Mouse (Mus musculus): Measurements from ENCODE around the gene Gabrr1. TPM values are rescaled to one million over a fixed set of nuclear protein-coding genes. Genes with fewer than 3 reads are reported as not detected.
"Not testable (repeated sequence)": the region's sequence is repeated elsewhere in the genome, so short reads cannot be mapped to it uniquely, and the experiment has no call there.

Gabrr1 gene
- total and polyA plus RNA-seq, 3 experiments: 0.05 TPM; not detected in 2

- peak; percentile 21 for DNase-seq (ENCODE audit: low spot score)
- H3K36me3 ChIP-seq (replicated peaks); ATAC-seq (ENCODE audit: extremely low read depth, insufficient number of reproducible peaks, low FRiP score, poor library complexity, severe bottlenecking); H3K4me3 ChIP-seq (ENCODE audit: low read depth, low read length); H3K4me1 ChIP-seq (ENCODE audit: insufficient read depth, low read depth, low read length); H3K9me3 ChIP-seq (replicated peaks): not testable (repeated sequence)
- peaks cover 10% of the 10 kb centered on the region; the same call in 1 of the 2 replicates for H3K27me3 ChIP-seq (ENCODE audit: insufficient read depth, low read length)
- 0 out of 2 replicates have a peak, but pooled peaks have one; percentile 10 for TF ChIP-seq CTCF (IDR thresholded peaks at IDR 0.05; ENCODE audit: low read depth, low read length)
Measured at GRCm38 (mm10) chr4:33119118-33119517, 13.2 kb upstream of the Gabrr1 start.

- TF ChIP-seq CTCF (IDR thresholded peaks at IDR 0.05; ENCODE audit: low read depth, low read length) (no peak), TAL1 (conservative IDR thresholded peaks at IDR 0.05; ENCODE audit: low read depth, low read length) (no peak), POLR2AphosphoS5 (IDR thresholded peaks at IDR 0.05; ENCODE audit: insufficient replicate concordance, low read depth, low read length) (no peak), GATA1 (IDR thresholded peaks at IDR 0.05; ENCODE audit: borderline replicate concordance, low read length) (no peak), GATA2 (IDR thresholded peaks at IDR 0.05; ENCODE audit: borderline replicate concordance, low read depth, low read length) (no peak)
- no peak overlapping the region for H3K4me3 ChIP-seq (ENCODE audit: low read depth, low read length)
- DNase-seq (ENCODE audit: low spot score) (no peak), ATAC-seq (ENCODE audit: extremely low read depth, insufficient number of reproducible peaks, low FRiP score, poor library complexity, severe bottlenecking) (no peak)
- peaks cover 3% of the 10 kb centered on the region; the same call in 1 of the 2 replicates for H3K27me3 ChIP-seq (ENCODE audit: insufficient read depth, low read length)
- H3K4me1 ChIP-seq (ENCODE audit: insufficient read depth, low read depth, low read length): no peaks in the 10 kb centered on the region
- H3K9me3 ChIP-seq (replicated peaks): no peaks in the 10 kb centered on the region
- no peaks in the 10 kb centered on the region for H3K36me3 ChIP-seq (replicated peaks)
Measured at GRCm38 (mm10) chr4:33124493-33124892, 7.8 kb upstream of the Gabrr1 start.

GRCm38 (mm10) chr4:33125409-33126084, 6.8 kb upstream of the Gabrr1 start:
- Histone ChIP-seq H3K27me3 (ENCODE audit: insufficient read depth, low read length) (no peaks in the 10 kb centered on the region), H3K4me3 (ENCODE audit: low read depth, low read length) (no peak overlapping the region), H3K9me3 (replicated peaks) (no peaks in the 10 kb centered on the region), H3K4me1 (ENCODE audit: insufficient read depth, low read depth, low read length) (no peaks in the 10 kb centered on the region), H3K36me3 (replicated peaks) (no peaks in the 10 kb centered on the region)
- no peak for ATAC-seq (ENCODE audit: extremely low read depth, insufficient number of reproducible peaks, low FRiP score, poor library complexity, severe bottlenecking)
- TF ChIP-seq GATA2 (IDR thresholded peaks at IDR 0.05; ENCODE audit: borderline replicate concordance, low read depth, low read length) (no peak), POLR2AphosphoS5 (IDR thresholded peaks at IDR 0.05; ENCODE audit: insufficient replicate concordance, low read depth, low read length) (no peak), TAL1 (conservative IDR thresholded peaks at IDR 0.05; ENCODE audit: low read depth, low read length) (no peak), CTCF (IDR thresholded peaks at IDR 0.05; ENCODE audit: low read depth, low read length) (no peak), GATA1 (IDR thresholded peaks at IDR 0.05; ENCODE audit: borderline replicate concordance, low read length) (no peak)
- no peak for DNase-seq (ENCODE audit: low spot score)

GRCm38 (mm10) chr4:33146679-33147291, 14.5 kb downstream of the Gabrr1 start:
- ATAC-seq (ENCODE audit: extremely low read depth, insufficient number of reproducible peaks, low FRiP score, poor library complexity, severe bottlenecking) (no peak), DNase-seq (ENCODE audit: low spot score) (no peak)
- no peak overlapping the region for H3K4me3 ChIP-seq (ENCODE audit: low read depth, low read length)
- H3K27me3 ChIP-seq (ENCODE audit: insufficient read depth, low read length): peaks cover 7% of the 10 kb centered on the region
- no peaks in the 10 kb centered on the region for H3K9me3 ChIP-seq (replicated peaks)
- TF ChIP-seq POLR2AphosphoS5 (IDR thresholded peaks at IDR 0.05; ENCODE audit: insufficient replicate concordance, low read depth, low read length): no peak
- TF ChIP-seq TAL1 (conservative IDR thresholded peaks at IDR 0.05; ENCODE audit: low read depth, low read length): no peak
- TF ChIP-seq GATA1 (IDR thresholded peaks at IDR 0.05; ENCODE audit: borderline replicate concordance, low read length): no peak
- no peaks in the 10 kb centered on the region for H3K36me3 ChIP-seq (replicated peaks)
- H3K4me1 ChIP-seq (ENCODE audit: insufficient read depth, low read depth, low read length): no peaks in the 10 kb centered on the region

- Histone ChIP-seq H3K9me3 (replicated peaks) (no peaks in the 10 kb centered on the region), H3K4me3 (ENCODE audit: low read depth, low read length) (no peak overlapping the region), H3K27me3 (ENCODE audit: insufficient read depth, low read length) (peaks cover 12% of the 10 kb centered on the region), H3K36me3 (replicated peaks) (no peaks in the 10 kb centered on the region), H3K4me1 (ENCODE audit: insufficient read depth, low read depth, low read length) (no peaks in the 10 kb centered on the region)
- no peak for TF ChIP-seq GATA1 (IDR thresholded peaks at IDR 0.05; ENCODE audit: borderline replicate concordance, low read length)
- TF ChIP-seq TAL1 (conservative IDR thresholded peaks at IDR 0.05; ENCODE audit: low read depth, low read length): no peak
- TF ChIP-seq POLR2AphosphoS5 (IDR thresholded peaks at IDR 0.05; ENCODE audit: insufficient replicate concordance, low read depth, low read length): no peak
- no peak for TF ChIP-seq GATA2 (IDR thresholded peaks at IDR 0.05; ENCODE audit: borderline replicate concordance, low read depth, low read length)
- TF ChIP-seq CTCF (IDR thresholded peaks at IDR 0.05; ENCODE audit: low read depth, low read length): no peak
- no peak for ATAC-seq (ENCODE audit: extremely low read depth, insufficient number of reproducible peaks, low FRiP score, poor library complexity, severe bottlenecking)
- no peak for DNase-seq (ENCODE audit: low spot score)
Measured at GRCm38 (mm10) chr4:33147825-33148224, 15.5 kb downstream of the Gabrr1 start.

GRCm38 (mm10) chr4:33149150-33149549, 16.8 kb downstream of the Gabrr1 start:
- no peaks in the 10 kb centered on the region for H3K9me3 ChIP-seq (replicated peaks)
- TF ChIP-seq GATA1 (IDR thresholded peaks at IDR 0.05; ENCODE audit: borderline replicate concordance, low read length): no peak
- no peak for TF ChIP-seq POLR2AphosphoS5 (IDR thresholded peaks at IDR 0.05; ENCODE audit: insufficient replicate concordance, low read depth, low read length)
- no peak for TF ChIP-seq CTCF (IDR thresholded peaks at IDR 0.05; ENCODE audit: low read depth, low read length)
- TF ChIP-seq TAL1 (conservative IDR thresholded peaks at IDR 0.05; ENCODE audit: low read depth, low read length): no peak
- no peak for TF ChIP-seq GATA2 (IDR thresholded peaks at IDR 0.05; ENCODE audit: borderline replicate concordance, low read depth, low read length)
- H3K4me1 ChIP-seq (ENCODE audit: insufficient read depth, low read depth, low read length): no peaks in the 10 kb centered on the region
- ATAC-seq (ENCODE audit: extremely low read depth, insufficient number of reproducible peaks, low FRiP score, poor library complexity, severe bottlenecking) (no peak), DNase-seq (ENCODE audit: low spot score) (no peak)
- H3K27me3 ChIP-seq (ENCODE audit: insufficient read depth, low read length): peaks cover 9% of the 10 kb centered on the region
- H3K36me3 ChIP-seq (replicated peaks): no peaks in the 10 kb centered on the region
- no peak overlapping the region for H3K4me3 ChIP-seq (ENCODE audit: low read depth, low read length)
